Mouse (Mus musculus): ENCODE results near the gene Peg12. TPM values are rescaled to one million over a fixed set of nuclear protein-coding genes. Genes with fewer than 3 reads are reported as not detected.

Peg12 gene
- total RNA-seq (2017): 0.48 to 0.68 TPM (median 0.53 TPM) in 3 replicates

DNA sequence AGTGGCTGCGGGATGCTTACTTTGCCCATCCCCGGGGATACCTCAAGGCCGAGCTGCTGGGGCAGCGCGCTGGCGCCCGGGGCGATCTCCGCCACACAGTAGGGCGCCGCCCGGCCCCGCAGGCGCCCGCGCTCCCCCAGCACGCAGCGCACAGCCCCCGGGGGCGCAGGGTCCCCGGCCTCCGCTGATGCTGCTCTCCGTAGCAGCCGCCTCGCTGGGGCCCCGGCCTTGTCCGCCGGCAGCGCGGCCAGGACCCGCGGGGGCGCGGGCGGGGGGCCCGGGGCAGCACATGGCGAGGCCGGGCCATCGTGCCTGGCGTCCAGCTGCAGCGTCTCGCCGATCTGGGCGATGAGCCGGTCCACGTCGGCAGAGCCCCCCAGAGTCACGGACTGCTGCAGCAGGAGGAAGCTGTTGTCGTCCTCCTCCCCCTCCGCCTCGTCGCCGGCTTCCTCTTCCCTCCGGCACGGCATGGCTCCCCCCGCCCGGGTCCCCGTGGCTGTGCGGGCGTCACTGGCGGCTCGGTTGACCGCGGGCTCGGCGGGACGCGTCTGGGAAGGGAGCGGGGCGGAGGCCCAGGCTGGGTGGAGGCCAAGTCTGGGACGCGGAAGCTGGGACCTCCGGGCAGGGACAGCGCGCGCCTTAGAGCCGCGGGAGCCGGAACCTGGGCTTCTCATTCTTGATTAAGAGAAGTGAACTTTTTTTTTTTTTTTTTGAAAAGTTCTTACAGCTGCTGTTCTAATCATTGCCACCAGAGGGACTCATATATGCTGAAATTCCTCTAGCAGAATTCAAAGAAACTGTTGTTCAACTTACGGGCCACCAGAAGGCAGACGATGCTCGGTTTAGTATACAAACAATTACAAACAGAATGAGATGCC is at the start of gene Peg12:
TSS of gene Peg12 (minus strand) at position 633 of the 878 bp plus-strand sequence.
- ATAC-seq (replicated peaks; ENCODE audit: insufficient number of reproducible peaks, low FRiP score, low TSS enrichment, poor library complexity, severe bottlenecking): no peak

DNA sequence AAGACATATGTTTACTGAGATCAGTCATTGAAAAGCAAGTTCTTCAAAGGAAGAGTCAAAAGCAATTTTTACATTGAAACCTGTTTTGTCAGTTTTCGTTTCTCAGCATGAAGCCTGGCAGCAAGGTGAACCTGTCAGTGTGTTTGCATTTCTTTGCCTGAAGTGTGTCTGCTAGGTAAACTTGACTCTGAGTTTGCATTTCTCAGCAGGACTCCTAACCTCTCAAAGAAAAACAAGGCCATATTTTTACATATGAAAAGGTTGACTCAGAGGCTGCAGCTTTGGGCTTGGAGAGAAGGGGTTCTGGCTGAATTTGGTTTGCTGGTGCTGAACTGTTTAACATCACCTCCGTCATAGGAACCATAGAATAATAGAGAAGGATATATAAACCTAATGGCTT is 21.8 kb upstream of the Peg12 start:
- ATAC-seq (replicated peaks; ENCODE audit: insufficient number of reproducible peaks, low FRiP score, low TSS enrichment, poor library complexity, severe bottlenecking): no peak

DNA sequence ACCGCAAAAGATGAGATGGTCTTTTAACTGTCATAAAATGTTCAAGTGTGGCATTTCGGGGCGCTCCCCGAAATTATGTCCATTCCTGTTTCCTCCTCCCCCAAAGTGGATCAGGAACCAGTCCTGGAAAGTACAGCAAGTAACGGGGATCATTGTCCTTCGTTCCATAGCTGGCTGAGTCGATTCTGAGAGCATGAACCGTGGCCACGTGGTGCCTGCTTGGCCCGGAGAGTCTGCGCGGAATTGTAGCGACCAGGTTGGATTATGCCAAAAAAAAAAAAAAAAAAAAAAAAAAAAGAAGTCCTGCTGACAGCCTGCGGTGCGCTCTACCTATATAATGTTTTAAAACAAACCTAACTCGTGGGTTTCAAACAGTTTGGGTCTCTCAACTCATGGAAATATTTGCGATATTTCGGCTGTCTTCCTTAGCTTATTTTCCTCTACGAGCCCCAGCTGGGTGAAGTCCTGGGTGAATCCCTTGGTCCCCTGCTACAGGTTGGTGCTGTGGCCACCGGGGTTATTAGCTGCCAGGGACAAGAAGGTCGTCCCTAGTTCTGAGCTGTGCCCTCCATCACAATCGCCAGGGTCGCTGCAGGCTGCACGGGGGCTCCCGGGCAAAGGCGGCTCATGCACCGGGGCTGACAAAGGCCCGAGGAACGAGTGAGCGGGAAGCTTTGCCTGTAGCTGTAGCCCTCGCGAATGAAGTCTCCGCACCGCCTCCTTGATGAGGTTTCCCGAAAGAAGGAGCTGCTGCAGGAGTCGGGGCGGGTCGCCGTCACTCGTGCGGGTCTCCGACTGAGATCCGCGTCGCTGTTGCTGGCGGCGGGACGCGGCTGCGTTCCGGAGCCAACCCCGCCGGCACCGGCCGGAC is 1.1 kb downstream of the Peg12 start:
- ATAC-seq (replicated peaks; ENCODE audit: insufficient number of reproducible peaks, low FRiP score, low TSS enrichment, poor library complexity, severe bottlenecking): no peak

DNA sequence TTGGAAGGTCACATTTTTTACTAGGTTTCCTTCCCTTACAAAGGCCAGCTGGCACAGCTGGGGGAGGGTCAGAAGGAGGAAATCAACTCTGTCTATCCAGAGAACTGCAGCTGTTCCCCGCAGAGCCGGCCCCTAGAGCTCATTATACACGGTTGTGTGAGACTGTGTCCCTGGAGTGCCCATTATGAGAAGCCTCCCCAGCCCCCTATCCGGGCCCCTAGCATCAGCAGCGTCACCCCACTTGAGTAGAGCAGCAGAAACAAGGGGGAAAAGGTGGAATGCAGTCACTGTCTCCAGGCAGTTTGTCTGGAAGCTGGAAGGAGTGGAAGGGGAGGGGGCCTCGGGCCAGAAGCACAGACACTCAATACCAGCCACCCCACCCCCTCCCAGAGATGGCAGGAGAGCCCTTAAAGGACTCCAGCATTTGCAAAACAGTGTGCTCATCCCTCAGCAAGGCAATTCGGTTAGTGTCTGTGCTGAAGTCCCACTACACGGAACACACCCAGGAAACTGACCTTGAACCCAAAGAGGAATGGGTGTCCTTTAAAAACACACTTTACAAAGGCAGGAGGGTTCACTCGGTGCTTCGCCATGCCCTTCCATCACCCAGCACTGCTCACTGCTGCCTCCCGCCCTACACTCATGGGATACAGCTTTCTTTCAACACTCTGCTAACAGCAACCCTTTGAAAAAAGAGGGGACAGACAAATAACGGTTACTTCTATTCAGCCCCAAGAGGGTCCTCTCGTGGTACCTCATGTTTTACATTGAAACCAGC is 1.9 kb downstream of the Peg12 start:
- no peak for ATAC-seq (replicated peaks; ENCODE audit: insufficient number of reproducible peaks, low FRiP score, low TSS enrichment, poor library complexity, severe bottlenecking)

DNA sequence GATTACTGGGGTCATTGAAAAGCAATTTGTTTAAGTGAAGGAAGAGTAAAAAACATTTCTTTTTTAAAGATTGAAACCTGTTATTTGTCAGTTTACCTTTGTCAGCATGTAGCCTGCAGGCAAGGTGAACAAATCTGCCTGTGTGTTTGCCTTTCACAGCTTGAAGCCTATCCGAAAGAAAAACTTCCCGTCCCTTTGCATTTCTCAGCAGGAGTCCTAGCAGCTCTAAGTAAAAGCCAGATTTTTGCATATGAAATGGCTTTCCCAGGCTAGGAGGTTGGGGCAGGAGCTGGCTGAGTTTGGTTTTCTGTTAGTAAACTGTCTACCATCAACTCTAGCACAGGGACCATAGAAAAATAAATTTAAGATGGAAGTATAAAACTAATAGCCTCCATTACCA is 12.0 kb downstream of the Peg12 start:
- no peak for ATAC-seq (replicated peaks; ENCODE audit: insufficient number of reproducible peaks, low FRiP score, low TSS enrichment, poor library complexity, severe bottlenecking)

DNA sequence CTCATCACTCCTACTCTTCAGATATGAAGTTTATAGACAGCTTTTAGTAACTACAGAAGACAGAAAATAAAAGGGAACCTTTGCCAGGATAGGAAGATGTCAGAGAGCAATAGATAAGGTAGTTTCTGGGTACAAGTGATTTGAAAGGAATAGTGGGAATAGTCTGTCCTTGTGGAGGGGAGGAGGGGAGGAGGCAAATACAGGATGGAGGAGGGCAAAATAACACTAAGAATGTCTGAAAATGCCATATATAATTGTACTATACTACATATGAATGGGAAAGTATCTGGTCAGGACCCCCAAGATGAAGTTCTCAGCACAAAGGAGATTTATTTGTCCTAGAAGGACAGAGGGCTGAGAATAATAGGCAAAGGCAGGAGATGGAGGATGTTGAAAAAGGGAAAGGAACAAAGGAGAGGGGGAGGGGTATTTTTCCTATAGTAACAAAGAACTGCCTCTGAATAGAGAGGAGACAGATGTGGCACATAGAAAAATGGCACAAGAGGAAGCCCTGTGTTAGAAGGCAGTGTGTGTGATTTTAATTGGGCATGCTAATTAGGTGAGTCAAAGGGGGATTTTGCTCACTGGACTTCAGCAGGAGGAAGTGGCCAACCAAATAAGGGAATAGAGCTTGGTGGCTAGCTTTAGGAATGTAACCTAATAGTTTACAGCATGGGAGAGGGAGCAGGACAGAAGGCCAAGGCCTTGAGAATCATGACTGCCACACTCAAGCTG is 18.7 kb downstream of the Peg12 start:
- no peak for ATAC-seq (replicated peaks; ENCODE audit: insufficient number of reproducible peaks, low FRiP score, low TSS enrichment, poor library complexity, severe bottlenecking)

DNA sequence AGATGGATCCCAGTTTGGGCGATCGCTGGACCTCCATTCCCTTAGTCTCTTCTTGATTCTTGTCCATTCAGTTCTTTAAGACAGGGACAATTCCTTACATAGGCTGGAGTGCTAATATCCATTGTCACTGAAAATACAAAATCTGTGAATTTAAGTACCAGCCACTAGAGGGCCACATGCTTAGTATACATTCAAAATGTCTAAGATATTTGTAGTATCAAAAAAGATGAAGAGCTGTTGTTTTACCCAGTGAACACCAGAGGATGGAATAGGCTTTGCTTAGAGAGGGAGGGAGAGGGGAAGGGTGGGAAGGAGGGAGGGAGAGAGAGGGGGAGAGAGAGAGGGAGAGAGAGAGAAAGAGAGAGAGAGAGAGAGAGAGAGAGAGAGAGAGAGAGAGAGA is 27.9 kb downstream of the Peg12 start:
- no peak for ATAC-seq (replicated peaks; ENCODE audit: insufficient number of reproducible peaks, low FRiP score, low TSS enrichment, poor library complexity, severe bottlenecking)

DNA sequence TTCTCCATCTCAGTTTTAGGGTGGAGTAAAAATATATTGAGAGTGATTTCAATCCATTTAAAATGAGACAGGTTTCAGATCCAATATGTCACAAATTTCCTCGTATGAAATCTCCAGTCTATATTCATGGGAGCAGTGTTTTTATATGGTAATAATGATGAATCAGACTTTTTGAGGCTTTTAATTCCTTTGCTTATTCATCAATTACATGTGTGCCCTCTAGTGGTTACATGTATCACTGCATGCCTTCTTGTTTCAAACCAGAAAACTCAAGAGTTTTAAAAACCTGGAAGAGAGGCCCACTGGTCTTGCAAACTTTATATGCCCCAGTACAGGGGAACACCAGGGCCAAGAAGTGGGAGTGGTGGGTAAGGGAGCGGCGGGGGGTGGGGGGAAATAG is 31.1 kb downstream of the Peg12 start:
- no peak for ATAC-seq (replicated peaks; ENCODE audit: insufficient number of reproducible peaks, low FRiP score, low TSS enrichment, poor library complexity, severe bottlenecking)

DNA sequence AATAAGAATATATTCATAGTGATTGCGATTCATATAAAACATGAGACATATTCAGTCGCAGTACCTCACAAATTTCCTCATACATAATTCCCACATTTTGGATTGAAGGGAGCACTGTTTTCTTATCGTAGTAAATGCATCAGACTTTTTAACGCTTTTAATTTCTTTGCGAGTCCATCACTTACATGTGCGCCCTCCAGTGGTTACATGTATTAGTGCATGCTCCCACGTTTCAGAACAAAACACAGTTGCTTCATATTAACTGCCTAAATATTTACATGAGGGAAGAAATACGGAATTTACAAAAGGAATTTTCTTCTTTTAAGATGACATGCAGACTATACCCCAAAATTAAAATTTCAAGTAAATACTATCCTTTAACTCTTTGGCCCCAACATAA is 36.0 kb downstream of the Peg12 start:
- no peak for ATAC-seq (replicated peaks; ENCODE audit: insufficient number of reproducible peaks, low FRiP score, low TSS enrichment, poor library complexity, severe bottlenecking)

DNA sequence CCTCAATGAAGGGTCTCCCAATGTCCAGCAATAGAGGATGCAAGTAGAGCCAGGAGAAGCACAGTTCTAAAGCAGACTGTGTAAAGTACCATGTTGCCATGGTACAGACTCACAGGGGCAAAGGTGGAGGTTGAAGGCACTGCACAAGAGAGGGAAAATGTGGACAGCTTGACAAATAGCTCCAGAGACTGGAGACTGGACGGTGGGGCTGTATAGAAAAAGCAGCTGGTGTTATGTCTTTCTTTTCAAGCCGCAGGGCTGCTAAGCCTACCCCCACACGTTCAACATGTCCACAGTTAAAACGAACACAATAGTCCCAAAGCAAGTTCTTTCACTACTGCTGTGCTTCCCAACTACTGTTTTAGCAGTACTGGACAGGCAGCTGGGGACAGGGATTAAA is 41.1 kb downstream of the Peg12 start:
- ATAC-seq (replicated peaks; ENCODE audit: insufficient number of reproducible peaks, low FRiP score, low TSS enrichment, poor library complexity, severe bottlenecking): no peak

DNA sequence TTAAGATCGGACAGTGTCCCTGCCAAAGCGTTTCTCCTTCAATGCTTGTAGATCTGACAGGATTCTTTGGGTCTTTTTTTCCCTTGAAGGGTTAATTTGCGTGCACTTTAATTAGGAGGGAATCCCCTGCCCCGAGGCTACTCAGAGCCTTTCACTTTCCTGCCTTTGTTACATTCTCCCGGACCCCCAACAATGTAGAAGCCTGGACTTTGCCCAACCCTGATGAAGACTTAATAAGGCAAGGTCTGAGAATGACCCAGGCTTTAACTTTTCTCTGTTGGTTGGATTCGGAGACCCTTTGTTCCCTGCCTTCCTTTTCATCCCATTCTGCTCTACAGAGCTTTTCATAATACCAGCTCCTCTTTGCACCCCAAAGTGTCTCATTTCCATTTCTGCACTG is 43.7 kb downstream of the Peg12 start:
- no peak for ATAC-seq (replicated peaks; ENCODE audit: insufficient number of reproducible peaks, low FRiP score, low TSS enrichment, poor library complexity, severe bottlenecking)

DNA sequence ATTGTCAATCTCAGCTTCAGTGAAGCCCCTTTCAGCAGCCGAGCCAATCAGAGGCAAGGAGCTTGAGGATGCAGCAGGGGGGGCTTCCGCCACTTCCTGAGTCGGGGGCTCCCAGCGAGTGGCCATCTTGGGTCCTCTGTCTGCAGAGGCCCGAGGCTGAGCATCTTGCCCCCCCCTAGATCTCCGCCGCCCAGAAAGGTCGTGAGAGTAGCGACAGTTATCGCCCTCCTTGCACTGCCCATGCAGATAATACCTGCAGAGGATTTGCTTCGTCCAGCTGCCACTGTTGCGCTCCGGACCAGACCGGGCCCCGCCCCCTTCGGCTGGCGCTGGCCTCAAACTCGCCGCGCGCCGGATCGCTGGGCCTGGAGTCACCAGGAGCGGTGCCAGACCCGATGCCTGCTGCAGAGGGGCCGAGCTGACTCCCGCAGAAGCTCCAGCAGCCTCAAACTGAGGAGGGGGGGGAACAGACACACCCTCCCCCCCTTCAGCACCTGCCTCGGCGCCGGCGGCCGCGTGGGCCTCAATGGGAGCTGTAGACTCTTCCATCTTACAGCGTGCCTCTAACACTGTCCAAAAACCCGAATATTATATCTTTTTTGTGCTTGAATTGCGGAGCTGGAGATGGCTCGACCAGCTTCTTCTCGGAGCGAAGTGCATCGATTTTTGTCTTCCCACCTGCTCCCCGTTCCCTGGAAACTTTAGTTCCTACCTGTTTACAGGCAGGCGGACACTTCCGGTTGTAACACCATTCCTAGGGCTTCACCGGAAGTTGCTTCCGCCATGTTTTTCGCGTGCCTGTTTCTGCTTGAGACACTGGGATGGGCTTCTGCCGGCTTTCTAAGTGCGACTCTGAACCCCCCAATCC is 44.6 kb downstream of the Peg12 start, which contains the start of gene Mkrn3:
TSS of gene Mkrn3 (minus strand) at position 647 of the 868 bp plus-strand sequence.
- ATAC-seq (replicated peaks; ENCODE audit: insufficient number of reproducible peaks, low FRiP score, low TSS enrichment, poor library complexity, severe bottlenecking): no peak

DNA sequence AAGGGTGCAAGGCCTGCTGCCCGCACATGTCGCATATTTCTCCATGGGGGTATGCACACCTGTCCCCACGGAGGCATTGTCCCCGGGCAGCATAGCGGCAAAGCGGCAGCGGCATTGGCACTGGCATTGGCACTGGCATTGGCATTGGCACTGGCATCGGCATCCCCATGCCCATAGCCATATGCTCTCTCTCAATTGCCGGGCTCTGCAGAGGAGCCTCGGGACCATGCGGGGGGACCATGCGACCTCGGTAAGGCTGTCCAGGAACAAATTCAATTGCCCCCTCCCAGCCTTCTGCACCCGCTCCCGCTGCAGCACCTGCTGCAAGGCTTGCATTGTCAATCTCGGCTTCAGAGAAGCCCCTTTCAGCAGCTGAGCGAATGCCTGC is 45.2 kb downstream of the Peg12 start:
- ATAC-seq (replicated peaks; ENCODE audit: insufficient number of reproducible peaks, low FRiP score, low TSS enrichment, poor library complexity, severe bottlenecking): no peak

DNA sequence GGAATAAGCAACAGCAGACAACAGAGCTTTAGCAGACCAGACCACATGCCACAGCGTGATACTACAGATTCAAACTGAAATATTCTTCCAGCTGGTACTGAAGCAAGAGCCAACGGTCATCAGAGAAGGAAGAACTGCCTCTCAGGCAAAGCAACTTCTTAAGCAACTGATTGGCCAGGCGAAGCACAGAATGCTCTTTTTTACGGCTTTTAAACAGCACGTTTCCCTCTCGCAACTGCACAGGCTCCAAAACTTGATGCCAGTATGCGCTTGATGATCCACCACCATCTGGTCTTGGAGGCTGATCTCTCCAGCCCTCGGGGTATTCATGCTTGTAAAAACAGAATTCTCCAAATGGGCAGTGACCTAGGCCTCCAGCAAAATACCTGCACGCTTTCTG is 46.0 kb downstream of the Peg12 start:
- ATAC-seq (replicated peaks; ENCODE audit: insufficient number of reproducible peaks, low FRiP score, low TSS enrichment, poor library complexity, severe bottlenecking): no peak

DNA sequence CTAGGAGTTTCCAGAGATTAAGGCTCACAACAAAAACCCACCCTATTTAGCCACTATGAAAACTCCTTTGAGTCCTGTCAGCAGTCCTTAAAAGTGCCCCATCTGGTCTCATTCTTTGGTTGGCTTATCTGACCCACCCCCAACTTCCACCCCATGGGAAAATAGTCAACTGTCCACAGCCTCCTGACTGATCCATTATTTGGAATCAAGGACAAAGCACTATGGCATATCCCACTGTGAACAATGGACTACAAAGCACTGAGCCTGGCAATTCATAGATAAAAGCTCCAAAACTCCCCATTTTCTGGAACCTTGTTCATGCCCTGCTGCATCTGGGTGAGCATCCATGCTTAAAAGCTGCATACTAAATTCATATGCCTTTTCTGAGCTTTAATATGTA is 48.1 kb downstream of the Peg12 start:
- no peak for ATAC-seq (replicated peaks; ENCODE audit: insufficient number of reproducible peaks, low FRiP score, low TSS enrichment, poor library complexity, severe bottlenecking)

DNA sequence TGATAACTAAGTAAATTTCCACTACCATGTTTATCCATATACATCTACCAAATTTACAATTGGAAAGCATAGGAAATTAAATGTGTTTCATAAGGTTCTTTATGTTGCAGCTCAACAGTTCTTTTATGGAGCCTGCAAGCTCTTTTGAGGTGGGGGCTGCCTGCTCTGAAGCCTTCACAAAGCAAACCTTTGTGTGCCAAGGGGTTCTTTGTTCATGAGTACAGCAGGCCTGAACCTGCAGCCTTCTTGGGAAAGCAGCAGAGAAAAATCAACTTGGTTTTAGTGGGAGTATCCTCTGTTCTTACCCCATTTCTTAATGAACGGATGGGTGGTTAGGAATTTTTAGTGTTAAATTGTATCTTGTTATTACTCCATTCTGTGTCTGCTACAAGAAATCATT is 49.1 kb downstream of the Peg12 start:
- ATAC-seq (replicated peaks; ENCODE audit: insufficient number of reproducible peaks, low FRiP score, low TSS enrichment, poor library complexity, severe bottlenecking): no peak

All from monocyte, adult 5-6 weeks (primary cell).